In genomic region chrX:101332375-101333211, GRCm38 (mm10) we compare ENCODE assay signal across 8 mouse cellular contexts. TPM values are rescaled to one million over a fixed set of nuclear protein-coding genes. Genes with fewer than 3 reads are reported as not detected.
DNase-seq lines count a peak whose midpoint lies in the region; ATAC-seq and TF ChIP-seq lines count a peak whose summit lies in the region.

No protein-coding gene starts in this region.

- no peaks in the 10 kb centered on the region for H3K36me3 ChIP-seq in heart, embryonic 12.5 days
- no peaks in the 10 kb centered on the region for H3K36me3 ChIP-seq in kidney, postnatal 0 days (ENCODE audit: insufficient read depth, low read length)
- H3K36me3 ChIP-seq in liver, embryonic 11.5 days (ENCODE audit: control insufficient read depth, insufficient read depth, low read length), result no peaks in the 10 kb centered on the region
- H3K36me3 ChIP-seq in stomach, embryonic 14.5 days (ENCODE audit: control insufficient read depth, insufficient read depth, low read length), result no peaks in the 10 kb centered on the region

- H3K9me3 ChIP-seq in heart, embryonic 12.5 days (replicated peaks), result no peaks in the 10 kb centered on the region
- H3K9me3 ChIP-seq in kidney, postnatal 0 days (replicated peaks; ENCODE audit: low read length), result no peaks in the 10 kb centered on the region
- H3K9me3 ChIP-seq in liver, embryonic 11.5 days (ENCODE audit: control insufficient read depth, low read length), result no peaks in the 10 kb centered on the region
- H3K9me3 ChIP-seq in stomach, embryonic 14.5 days (ENCODE audit: control insufficient read depth, low read depth, low read length), result no peaks in the 10 kb centered on the region

- H3K9ac ChIP-seq in heart, embryonic 12.5 days, result peak overlapping the region; percentile 60
- peak overlapping the region; percentile 51; the same call in 1 of the 2 replicates for H3K9ac ChIP-seq in kidney, postnatal 0 days (ENCODE audit: low read depth, low read length)
- H3K9ac ChIP-seq in liver, embryonic 11.5 days (ENCODE audit: low read depth, low read length), result peak overlapping the region; percentile 66
- no peak overlapping the region; the same call in 1 of the 2 replicates for H3K9ac ChIP-seq in stomach, embryonic 14.5 days (replicated peaks; ENCODE audit: low read depth, low read length)

- peak overlapping the region; percentile 44 for H3K4me3 ChIP-seq in heart, embryonic 12.5 days
- peak overlapping the region; percentile 34 for H3K4me3 ChIP-seq in kidney, postnatal 0 days (replicated peaks; ENCODE audit: low read depth, low read length)
- peak overlapping the region; percentile 44 for H3K4me3 ChIP-seq in liver, embryonic 11.5 days (ENCODE audit: low read depth, low read length)
- peak overlapping the region; percentile 24; the same call in 1 of the 2 replicates for H3K4me3 ChIP-seq in stomach, embryonic 14.5 days (ENCODE audit: low read depth, low read length)

- 18% methylated on average over 34 of the region's 49 CpGs for WGBS in heart, embryonic 12.5 days
- 23% methylated on average over 49 of the region's 49 CpGs for WGBS in kidney, postnatal 0 days
- WGBS in liver, embryonic 11.5 days, result 10% methylated on average over 41 of the region's 49 CpGs
- 22% methylated on average over 45 of the region's 49 CpGs for WGBS in stomach, embryonic 14.5 days

- H3K27ac ChIP-seq in heart, embryonic 12.5 days (ENCODE audit: poor library complexity, severe bottlenecking), result peak overlapping the region; percentile 91
- peak overlapping the region; percentile 91 for H3K27ac ChIP-seq in kidney, postnatal 0 days
- peak overlapping the region; percentile 86 for H3K27ac ChIP-seq in liver, embryonic 11.5 days (ENCODE audit: low read depth, low read length)
- peak overlapping the region; percentile 92 for H3K27ac ChIP-seq in stomach, embryonic 14.5 days (ENCODE audit: low read length)

- H3K4me2 ChIP-seq in heart, embryonic 12.5 days, result peak overlapping the region; percentile 66
- H3K4me2 ChIP-seq in kidney, postnatal 0 days (ENCODE audit: low read length), result peak overlapping the region; percentile 59
- H3K4me2 ChIP-seq in liver, embryonic 11.5 days, result peak overlapping the region; percentile 73
- H3K4me2 ChIP-seq in stomach, embryonic 14.5 days (replicated peaks; ENCODE audit: low read depth, low read length), result peak overlapping the region; percentile 50

- TF ChIP-seq CTCF in kidney, postnatal 0 days (IDR thresholded peaks at IDR 0.05; ENCODE audit: low read depth), result no peak

- H3K4me1 ChIP-seq in heart, embryonic 12.5 days (replicated peaks), result no peaks in the 10 kb centered on the region
- H3K4me1 ChIP-seq in kidney, postnatal 0 days (replicated peaks; ENCODE audit: insufficient read depth, low read length), result no peaks in the 10 kb centered on the region
- H3K4me1 ChIP-seq in liver, embryonic 11.5 days (replicated peaks; ENCODE audit: control insufficient read depth, insufficient read depth, low read length), result 0 out of 2 replicates have a peak, but pooled peaks cover 2% of the 10 kb centered on the region
- H3K4me1 ChIP-seq in stomach, embryonic 14.5 days (ENCODE audit: control insufficient read depth, insufficient read depth, low read length), result no peaks in the 10 kb centered on the region

- H3K27me3 ChIP-seq in heart, embryonic 12.5 days (replicated peaks), result no peaks in the 10 kb centered on the region
- no peaks in the 10 kb centered on the region for H3K27me3 ChIP-seq in kidney, postnatal 0 days (ENCODE audit: insufficient read depth, low read length)
- no peaks in the 10 kb centered on the region; the same call in 1 of the 2 replicates for H3K27me3 ChIP-seq in liver, embryonic 11.5 days (replicated peaks; ENCODE audit: control insufficient read depth, insufficient read depth, low read length)
- no peaks in the 10 kb centered on the region for H3K27me3 ChIP-seq in stomach, embryonic 14.5 days (ENCODE audit: control insufficient read depth, insufficient read depth, low read length)

- DNase-seq in CD4-positive helper T cell, adult 2 months (ENCODE audit: low read depth, low spot score), result peak; percentile 95
- peak; percentile 93 for DNase-seq in brain, embryonic 18.5 days (ENCODE audit: low read depth, low spot score)
- peak; percentile 98 for DNase-seq in kidney, postnatal 0 days (ENCODE audit: low spot score)
- DNase-seq in liver, embryonic 11.5 days (ENCODE audit: low spot score), result peak; percentile 78
- peak; percentile 91 for DNase-seq in naive thymus-derived CD4-positive, alpha-beta T cell, adult 2 months (ENCODE audit: low read depth)

- peak; percentile 98 for ATAC-seq in erythroid progenitor cell, adult 5-6 weeks (replicated peaks; ENCODE audit: low FRiP score, poor library complexity, severe bottlenecking)
- peak; percentile 96 for ATAC-seq in heart, embryonic 12.5 days (ENCODE audit: insufficient number of reproducible peaks, low FRiP score)
- ATAC-seq in kidney, postnatal 0 days (replicated peaks; ENCODE audit: low FRiP score, low read depth), result peak; percentile 96
- ATAC-seq in liver, embryonic 11.5 days (replicated peaks; ENCODE audit: low FRiP score), result peak; percentile 95
- ATAC-seq in stomach, embryonic 14.5 days (ENCODE audit: insufficient number of reproducible peaks, insufficient read depth, low FRiP score, low read depth), result peak; percentile 96

RNA-seq across cellular contexts. Expression of gene Nlgn3, which starts 33.6 kb away (rescaled TPM):
- not detected in 2 replicates for total RNA-seq in erythroid progenitor cell, adult 5-6 weeks (2015; ENCODE audit: low replicate concordance)
- 0.26 and 1.5 TPM in 2 replicates for total RNA-seq in erythroid progenitor cell, adult 5-6 weeks (2017; ENCODE audit: low replicate concordance)
- 2.2 and 2.9 TPM in 2 replicates for polyA plus RNA-seq in heart, embryonic 12.5 days (2016; fragmentation: Nextera tagmentation; extraction: Ambion mirVana)
- 1.7 and 2.8 TPM in 2 replicates for polyA plus RNA-seq in kidney, postnatal 0 days (2015; fragmentation: Nextera tagmentation; extraction: Ambion mirVana)
- 0.51 and 0.59 TPM in 2 replicates for polyA plus RNA-seq in liver, embryonic 11.5 days (2014; fragmentation: Nextera tagmentation; extraction: Ambion mirVana)
- polyA plus RNA-seq in stomach, embryonic 14.5 days (2014; fragmentation: Nextera tagmentation; extraction: Ambion mirVana), result 10.4 and 10.5 TPM in 2 replicates

RNA-seq across cellular contexts. Expression of gene Gjb1, which starts 43.6 kb away (rescaled TPM):
- total RNA-seq in erythroid progenitor cell, adult 5-6 weeks (2015; ENCODE audit: low replicate concordance), result not detected in 2 replicates
- total RNA-seq in erythroid progenitor cell, adult 5-6 weeks (2017; ENCODE audit: low replicate concordance), result not detected in 2 replicates
- polyA plus RNA-seq in heart, embryonic 12.5 days (2016; fragmentation: Nextera tagmentation; extraction: Ambion mirVana), result 0.13 and 0.66 TPM in 2 replicates
- 49.8 and 52.9 TPM in 2 replicates for polyA plus RNA-seq in kidney, postnatal 0 days (2015; fragmentation: Nextera tagmentation; extraction: Ambion mirVana)
- polyA plus RNA-seq in liver, embryonic 11.5 days (2014; fragmentation: Nextera tagmentation; extraction: Ambion mirVana), result 33.6 and 34.5 TPM in 2 replicates
- polyA plus RNA-seq in stomach, embryonic 14.5 days (2014; fragmentation: Nextera tagmentation; extraction: Ambion mirVana), result 1.2 and 3.6 TPM in 2 replicates

RNA-seq across cellular contexts. Expression of gene Med12, which starts 58.8 kb away (rescaled TPM):
- 224 and 283 TPM in 2 replicates for total RNA-seq in erythroid progenitor cell, adult 5-6 weeks (2015; ENCODE audit: low replicate concordance)
- 94.2 and 125 TPM in 2 replicates for total RNA-seq in erythroid progenitor cell, adult 5-6 weeks (2017; ENCODE audit: low replicate concordance)
- 30.5 and 30.7 TPM in 2 replicates for polyA plus RNA-seq in heart, embryonic 12.5 days (2016; fragmentation: Nextera tagmentation; extraction: Ambion mirVana)
- 19.8 and 21.1 TPM in 2 replicates for polyA plus RNA-seq in kidney, postnatal 0 days (2015; fragmentation: Nextera tagmentation; extraction: Ambion mirVana)
- 36.5 and 41.1 TPM in 2 replicates for polyA plus RNA-seq in liver, embryonic 11.5 days (2014; fragmentation: Nextera tagmentation; extraction: Ambion mirVana)
- 42.9 and 46.8 TPM in 2 replicates for polyA plus RNA-seq in stomach, embryonic 14.5 days (2014; fragmentation: Nextera tagmentation; extraction: Ambion mirVana)

Comparison
In these comparisons a context has a peak if more than half of its experiments do, and no peak if none do; other contexts are left out.
1. Peak in every context shown above with its lines: DNase-seq, ATAC-seq, H3K4me3 ChIP-seq and H3K27ac ChIP-seq.